Mouse (Mus musculus) heart, adult 9 months (tissue): ENCODE data around the gene Ankrd34b.

Source experiments
- DNase-seq, 2 experiments: peaks; one replicate each; pipeline ENCODE4 v3.0.0; 2022; ENCODE audit warnings: low spot score in 2 of 2

Ankrd34b gene

DNA sequence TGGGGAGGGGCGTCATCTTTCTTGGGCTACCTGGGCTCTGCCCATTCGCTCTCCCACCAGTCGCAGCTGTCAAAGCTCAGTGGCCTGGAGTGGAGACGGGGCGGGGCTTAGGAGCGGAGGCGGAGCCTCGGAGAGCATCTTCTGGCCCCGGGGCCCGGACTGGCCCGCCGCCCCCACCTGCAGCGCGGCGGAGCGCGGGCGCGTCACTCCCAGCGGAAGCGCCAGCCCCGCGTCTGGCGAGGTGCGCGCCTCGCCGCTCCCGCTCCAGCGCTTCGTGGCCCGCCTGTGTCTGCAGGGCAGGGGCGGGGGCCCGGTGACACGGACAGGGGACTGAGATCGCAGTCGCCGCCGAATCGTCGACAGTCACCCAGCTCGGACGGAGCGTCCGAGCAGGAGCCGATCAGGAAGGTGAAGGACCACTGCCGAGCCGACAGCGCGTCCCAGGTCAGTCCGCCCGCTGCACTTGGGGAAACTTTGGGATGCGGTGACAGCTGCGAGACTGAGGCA, at the start of gene Ankrd34b:
Gene Ankrd34b, plus strand, starts transcription at position 139 of the 507 bp plus-strand sequence.
- DNase-seq: no peak

DNA sequence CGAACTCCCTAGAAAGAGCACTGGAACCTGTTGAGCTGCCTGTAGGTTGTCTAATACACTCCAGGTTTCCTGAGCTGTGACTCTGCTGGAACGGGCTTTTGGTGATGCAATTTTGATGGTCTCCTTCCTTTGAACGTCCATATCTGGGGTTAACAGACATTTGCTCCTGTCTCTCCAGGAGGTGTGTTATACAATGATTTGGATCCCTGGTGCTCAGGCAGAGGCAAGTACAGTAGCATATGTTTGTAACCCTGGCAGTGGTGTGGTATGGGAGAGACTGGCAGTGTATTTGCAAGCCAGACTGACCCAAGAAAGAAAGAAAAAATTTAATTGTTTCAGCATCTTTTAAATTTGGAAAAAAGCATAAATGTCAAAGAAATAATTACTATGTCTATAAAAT, 38.3 kb upstream of the Ankrd34b start:
- no peak for DNase-seq

DNA sequence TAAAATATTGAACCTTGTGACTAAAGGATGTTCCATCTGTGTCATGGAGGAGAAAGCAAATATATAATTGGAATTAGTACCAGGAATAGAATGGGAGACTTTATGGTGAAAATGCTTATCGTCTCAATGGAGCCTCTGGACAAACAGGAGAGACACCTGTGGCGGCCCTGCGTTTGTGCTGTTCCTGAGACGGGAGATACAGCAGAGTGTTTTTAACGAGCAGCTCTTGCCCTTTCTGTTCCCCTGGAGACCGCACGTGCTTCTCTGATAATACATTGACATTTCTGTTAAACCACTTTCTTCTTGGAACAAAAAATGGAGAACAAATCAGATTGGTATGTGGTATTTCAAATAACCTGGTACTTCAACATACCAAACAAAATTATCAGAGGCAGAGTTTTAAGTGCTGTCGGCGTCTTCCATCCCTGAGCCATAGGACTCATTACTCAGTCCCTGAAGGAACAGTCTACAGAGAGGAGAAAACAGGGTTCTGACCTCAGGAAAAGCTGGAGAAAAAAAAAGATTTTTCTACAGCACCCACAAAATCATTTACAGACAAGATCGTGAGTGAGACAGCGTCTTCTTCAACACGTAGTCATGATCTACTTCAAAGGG, 32.5 kb upstream of the Ankrd34b start:
- DNase-seq: no peak

DNA sequence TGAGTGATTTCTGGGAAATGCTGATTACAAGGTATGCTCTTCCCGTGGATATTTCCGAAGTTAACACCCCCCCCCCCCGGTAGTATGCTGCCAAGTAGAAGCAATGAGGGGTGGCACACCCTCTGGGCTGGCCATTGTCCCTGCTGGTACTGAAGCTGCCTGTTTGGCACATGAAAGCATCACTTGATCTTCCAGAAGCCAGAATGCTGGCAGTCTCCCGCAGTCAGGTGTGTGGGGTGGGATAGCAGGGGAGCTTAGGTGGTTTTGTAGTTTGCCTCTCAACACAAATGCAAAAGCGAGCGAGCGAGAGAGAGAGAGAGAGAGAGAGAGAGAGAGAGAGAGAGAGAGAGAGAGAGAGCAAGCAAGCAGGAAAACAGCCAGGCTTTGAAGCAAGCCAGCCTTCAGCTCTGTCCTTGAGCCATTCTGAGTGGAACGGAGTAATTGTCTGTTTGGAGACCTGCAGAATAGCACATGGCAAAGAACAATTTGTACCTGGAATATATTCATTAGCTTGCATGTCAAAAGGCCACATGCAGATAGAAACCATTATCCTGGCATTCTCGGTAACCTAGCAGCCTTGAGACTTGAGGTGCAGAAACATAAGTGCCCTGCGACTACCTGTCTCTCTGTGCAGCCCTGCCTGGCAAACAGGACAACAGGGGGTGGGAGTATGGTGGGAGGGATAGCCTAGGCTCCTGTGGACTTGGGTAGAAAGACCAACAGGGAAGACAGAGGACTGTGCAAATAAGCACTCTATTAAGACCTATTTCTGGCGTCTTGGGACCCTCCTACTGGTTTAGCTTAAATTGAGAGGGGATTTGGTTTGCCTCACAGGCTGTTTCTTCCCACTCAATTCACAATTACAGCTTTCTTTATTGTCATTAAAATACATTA, 27.0 kb upstream of the Ankrd34b start:
- no peak for DNase-seq

DNA sequence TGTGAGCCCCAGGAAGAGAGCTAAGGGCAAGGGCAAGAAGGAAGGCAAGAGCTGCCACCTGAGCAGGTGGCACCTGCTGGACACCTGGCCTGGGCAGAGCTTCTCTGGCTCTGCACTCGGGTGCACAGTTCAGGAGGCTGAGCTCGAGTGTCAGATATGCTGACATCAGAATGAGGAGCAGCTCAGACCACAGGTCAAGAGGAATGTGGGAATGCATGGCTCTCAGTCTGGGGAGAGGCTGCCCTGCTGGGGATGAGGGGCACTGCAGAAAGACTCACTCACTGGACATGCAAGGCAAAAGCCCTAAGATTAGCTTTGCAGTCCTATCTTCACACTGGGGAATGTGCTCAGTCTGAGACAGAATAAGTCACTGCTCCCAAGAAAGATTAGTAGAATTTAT, 23.6 kb upstream of the Ankrd34b start:
- DNase-seq: no peak

DNA sequence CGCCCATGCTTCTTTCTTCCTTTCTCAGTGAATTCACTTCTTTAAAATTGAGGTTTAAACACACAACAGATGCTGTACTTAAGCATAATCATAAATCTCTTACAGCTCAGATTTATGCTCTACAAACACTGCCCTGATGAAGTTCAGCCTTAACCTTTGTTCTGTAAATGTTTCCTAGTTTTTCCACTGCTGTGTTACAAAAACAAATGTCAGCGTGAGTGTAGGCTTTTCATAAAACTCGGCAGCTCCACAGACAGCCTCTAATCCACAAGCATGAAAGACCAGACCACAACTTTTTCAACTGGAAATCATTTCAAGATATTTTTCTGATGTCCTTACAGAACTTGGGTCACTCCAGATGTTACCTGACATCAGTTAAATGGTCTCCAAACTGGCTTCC, 22.2 kb upstream of the Ankrd34b start:
- DNase-seq: no peak

DNA sequence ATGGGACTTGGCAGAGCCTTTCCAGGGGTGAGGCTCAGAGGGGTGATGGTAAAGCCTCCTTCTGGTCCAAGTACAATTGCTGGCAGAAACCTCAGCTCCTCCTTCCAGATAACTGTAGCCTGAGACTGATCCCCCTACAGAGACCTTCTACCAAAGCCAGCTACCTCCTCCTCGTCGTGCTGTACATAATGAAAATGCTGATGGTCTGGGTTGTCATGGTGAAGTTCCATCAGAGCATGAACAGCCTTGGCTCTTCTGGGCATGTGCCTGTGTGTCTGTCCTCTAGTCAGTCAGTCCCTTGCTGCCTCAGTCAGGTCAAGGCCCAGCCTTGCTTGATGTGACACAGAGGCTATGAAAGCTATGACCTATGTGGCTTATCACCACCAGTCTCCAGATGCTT, 15.2 kb upstream of the Ankrd34b start:
- DNase-seq: no peak

DNA sequence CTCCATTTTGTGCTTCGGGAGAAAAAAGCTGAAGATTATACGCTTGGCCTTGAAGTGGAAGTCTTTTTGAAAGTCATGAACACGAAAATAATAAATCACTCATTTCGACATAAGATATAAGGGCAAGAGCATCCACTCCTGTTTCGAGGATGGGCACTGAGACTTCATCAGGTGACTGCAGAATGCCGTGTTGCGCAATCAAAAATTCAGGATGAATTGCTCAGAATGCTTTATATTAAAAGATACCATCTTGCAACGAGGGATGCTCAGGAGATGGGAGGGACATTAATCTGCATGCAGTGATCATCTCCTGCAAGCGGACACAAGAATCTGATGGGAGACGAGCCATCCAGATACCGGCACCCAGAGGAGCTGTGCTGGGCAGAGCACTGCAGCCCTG, 6.1 kb upstream of the Ankrd34b start:
- no peak for DNase-seq

DNA sequence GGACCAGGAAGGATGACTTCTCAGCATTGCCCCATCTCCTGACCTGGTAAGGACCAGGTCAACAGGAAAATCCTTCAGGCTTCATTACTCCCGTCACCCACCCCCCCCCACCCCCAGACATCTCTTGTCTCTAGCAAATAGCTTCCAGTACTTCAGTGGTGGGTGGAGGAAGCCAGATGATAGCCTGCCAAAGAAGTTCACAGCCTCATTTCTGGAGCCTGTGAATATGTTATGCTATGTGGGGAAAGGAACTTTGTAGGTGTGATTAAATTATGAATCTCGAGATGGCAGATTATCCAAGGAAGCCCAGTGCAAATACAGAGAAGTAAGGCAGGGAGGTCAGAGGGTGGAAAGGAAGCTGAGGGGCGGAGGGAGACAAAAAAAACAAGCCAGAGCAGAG, 2.0 kb upstream of the Ankrd34b start:
- no peak for DNase-seq

DNA sequence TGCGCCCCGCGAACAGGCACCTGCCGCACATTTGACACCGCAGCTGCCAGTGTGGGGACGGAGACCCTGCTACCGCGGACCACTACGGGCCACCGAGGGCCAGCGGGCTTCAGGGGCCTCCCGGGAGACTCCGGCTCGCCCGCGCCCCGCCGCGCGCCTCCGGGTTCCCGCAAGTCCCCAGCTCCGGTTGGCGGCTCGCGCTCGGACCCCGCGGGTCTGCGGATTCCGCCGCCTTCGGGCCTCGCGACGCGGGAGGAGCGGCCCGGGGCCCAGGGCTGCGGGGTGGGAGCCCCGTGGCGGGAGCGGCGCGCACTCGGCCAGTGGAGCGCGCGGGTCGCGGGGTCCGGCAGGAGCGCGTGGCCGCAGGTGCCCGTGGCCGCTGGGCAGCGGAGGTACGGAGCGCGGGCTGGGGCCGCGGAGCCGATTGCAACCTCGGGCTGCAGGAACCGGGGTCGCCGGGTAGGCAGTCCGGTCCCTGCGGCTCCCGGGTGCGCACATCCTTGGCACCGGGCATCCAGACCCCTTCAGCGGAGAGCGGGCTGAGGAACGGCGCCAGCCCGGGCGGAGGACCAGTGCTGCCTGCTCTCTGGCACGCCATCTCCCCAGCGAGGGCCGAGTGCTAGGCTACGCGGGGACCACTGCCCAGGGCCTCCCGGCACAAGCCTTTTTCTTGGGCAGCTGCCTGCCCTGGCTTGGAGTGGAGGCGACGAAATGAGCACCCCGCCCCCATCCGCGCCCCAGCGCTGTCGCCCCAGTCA, 777 bp downstream of the Ankrd34b start:
- no peak for DNase-seq

DNA sequence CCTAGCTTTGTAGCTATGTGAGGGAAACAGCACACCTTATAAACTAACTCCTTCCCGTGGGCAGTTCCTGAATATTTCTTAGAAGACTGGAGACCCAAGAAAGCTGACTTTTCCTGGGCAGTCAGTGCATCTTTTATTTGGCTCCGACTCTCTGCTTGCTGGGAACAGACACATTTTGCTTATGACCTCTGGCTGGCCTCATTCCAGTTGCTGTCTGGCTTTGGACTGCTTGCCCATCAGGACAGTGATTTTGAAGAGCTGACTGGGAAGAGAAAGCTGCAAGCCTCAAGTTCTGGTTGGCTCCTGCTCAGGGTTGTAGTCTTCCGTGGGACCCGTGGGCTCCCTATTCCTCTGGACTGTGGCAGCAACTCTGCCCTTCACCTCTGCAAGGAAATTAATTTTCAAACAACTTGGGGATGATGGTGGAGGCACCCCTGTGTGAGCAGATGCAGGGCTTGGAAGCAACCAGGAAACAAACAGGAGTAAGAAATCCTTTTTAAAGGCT, 1.7 kb downstream of the Ankrd34b start:
- no peak for DNase-seq

DNA sequence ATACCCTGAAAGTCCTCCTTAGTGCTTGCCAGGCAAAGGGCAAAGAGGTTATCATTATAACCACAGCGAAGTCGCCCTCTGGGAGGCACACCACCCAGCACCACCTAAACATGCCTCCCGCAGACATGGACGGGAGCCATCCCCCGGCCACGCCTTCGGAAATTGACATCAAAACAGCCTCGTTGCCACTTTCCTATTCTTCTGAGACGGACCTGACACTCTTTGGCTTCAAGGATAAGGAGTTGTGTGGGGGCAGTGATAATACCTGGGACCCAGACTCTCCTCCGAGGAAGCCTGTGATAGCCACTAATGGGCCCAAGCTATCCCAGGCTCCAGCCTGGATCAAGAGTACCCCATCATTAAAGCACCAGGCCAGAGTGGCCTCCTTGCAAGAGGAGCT, 13.0 kb downstream of the Ankrd34b start:
- no peak for DNase-seq

DNA sequence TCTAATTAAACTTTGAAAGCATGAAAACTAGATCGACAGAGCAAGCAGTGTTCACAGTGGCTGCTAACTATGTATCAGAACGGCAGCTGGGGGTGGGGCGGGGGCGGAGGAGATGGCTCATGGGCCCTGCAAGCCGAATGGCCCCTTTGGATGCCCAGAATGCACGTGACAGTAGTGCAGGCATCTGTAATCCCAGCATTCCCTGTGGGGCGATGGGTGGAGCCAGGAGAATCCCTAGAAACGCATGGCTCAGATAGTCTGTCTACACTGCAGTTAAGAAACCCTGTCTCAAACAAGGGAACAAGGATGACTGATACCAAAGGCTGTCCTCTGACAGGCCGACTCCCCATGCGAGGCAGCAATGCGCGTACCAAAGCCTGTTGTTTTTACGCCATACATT, 14.6 kb downstream of the Ankrd34b start:
- no peak for DNase-seq

DNA sequence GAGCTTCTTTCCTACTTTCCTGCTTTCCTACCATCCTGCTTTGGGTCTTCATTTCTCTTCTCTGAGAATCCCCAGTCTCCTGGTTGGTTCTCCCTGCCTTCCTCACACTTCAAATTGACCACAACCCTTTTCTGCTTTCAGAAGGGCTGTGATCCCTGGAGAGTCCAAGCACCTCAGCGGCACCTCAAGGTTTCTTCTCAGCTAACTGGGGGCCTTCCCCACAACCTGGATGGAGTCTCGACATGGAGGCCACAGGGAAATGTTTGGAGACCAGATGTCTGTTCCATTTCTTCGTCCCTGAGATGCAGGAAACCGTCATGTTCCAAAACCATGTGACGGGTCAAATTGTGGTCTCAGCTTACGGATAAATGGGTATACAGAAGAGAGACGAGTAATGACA, 21.2 kb downstream of the Ankrd34b start:
- no peak for DNase-seq

DNA sequence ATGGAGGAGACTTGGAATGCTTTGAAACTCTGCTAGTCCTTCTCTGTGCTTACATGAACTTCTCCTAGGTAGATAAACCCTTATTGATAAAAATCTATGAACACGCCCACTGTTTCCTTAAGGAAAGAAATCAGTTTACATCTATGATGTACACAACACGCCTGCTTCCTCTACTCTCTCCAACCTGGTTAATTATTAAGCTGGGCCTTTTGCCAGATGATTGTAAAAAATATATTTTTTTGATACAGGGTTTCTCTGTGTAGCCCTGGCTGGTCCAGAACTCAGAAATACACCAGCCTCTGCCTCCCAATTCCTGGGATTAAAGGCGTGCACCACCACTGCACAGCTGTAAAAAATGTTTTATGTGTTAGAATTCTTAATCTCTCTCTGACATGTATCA, 39.0 kb downstream of the Ankrd34b start:
- DNase-seq: no peak

DNA sequence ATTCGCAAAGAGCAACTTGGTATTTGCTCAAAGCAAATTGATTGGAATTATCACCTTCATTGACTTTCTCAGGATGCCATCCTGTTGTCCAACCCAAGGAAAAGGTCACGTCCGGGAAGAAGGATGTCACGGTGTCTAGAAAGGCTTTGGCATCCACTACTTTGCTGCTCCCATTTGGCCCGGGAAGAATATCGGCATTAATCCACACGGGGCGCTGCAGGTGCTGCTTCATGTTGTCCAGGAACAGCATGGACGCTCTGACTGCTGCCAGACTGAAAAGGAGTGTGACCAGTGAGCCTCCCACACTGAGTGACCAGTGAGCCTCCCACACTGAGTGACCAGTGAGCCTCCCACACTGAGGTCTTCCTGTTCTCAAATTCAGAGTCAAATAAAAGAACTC, 42.2 kb downstream of the Ankrd34b start:
- DNase-seq: no peak

DNA sequence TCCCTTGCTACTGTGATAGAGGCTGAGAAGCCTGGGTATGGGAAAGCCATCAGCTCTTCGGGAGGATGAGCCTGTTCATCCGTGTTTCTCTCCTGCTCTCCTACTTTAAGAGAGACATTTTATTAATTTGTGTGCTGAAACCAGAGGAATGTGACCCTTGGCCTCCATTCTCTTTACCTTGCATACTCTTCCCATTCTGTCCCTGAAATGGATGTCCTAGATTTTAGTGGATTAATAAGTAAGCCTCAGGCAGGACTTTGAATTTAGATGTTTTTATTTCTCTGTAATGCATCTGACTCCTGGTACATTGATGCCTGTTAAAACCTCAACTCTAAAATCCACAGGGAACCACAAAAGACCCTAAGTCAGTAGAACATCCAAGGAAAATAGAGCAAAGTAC, 43.7 kb downstream of the Ankrd34b start:
- DNase-seq: no peak

DNA sequence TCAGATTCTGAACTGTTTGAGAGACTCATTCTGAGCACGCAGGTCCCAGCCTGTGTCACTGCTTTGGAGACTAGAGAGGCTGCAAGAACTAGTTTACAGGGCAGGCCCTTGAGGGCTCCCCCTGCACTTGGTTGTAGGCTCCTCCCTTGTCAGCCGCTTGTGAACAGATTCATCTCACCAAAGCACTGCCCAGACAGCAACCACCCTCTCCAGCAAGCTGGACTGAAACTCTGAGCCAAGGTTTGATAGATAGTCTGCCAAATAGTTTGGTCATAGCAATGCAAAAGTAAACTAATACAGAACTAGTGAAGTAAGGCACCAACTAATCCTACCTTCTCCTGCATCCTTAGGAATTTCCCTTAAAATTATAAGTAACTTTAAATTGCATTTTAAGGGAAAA, 44.5 kb downstream of the Ankrd34b start:
- no peak for DNase-seq

DNA sequence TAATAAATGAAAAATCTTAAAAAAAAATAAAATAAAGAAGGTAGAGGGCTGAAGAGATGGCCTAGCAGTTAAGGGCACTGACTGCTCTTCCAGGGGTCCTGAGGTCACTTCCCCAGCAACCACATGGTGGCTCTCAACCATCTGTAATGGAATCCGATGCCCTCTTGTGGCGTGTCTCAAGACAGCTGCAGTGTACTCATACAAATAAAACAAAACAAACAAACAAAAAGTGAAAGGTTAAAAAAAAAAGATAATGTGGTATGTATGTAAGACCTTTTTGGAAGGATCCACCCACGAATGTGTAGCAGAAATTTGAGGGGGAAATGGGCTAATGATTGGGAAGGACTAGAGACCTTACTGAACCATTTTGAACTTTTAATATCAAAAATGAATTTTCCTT, 57.7 kb downstream of the Ankrd34b start:
- DNase-seq: peak; percentile 28 to 35

DNA sequence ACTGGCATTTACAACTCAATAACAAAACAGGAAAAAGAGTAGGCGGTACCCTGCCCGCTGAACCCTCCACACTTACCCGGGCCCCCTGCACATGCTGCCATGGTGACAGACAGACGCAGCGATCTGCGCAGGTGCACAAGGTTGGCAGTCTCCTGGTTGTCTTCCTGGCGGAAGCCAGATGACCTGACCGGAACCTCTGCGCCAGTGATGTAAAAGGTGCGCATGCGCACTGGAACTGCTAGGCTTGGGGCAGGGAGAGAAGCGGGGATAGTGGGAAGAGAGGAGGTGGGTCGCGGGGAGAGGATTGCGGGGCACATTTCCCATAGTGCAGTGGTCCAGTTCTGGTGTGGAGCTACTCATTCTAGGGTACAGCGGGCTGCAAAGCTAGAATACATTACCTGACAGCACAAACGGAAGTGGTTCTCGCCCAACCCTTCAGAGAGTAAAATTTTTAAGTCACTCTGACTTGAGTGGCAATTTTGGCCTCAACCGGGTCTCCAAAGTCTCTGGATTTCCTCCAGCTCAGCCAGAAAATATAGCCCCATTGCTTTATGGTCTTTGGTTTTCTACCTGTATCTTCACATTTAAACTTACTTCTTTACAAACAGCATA, 58.3 kb downstream of the Ankrd34b start, which contains the start of gene Fam151b:
Gene Fam151b, minus strand, starts transcription at position 164 of the 612 bp plus-strand sequence.
- DNase-seq: peak; percentile 88 to 94

DNA sequence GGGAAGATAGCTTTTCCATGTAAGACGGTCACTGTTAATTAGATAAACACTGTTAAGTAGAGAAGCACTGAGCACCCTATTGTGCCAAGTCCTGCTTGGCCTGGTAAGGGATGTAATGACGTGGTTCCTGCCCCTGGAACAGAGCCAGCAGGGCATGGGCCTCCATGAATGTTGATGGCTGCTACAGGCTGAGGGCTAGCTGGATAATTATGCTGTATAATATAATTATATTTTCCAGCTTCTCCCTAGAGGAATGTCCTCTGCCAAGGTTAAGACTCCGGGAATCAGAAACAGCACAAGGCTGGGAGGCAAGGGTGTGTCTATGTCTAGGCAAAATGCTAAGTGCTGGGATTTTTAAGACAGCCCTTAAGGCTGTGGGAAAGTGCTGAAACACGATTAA, 65.1 kb downstream of the Ankrd34b start:
- no peak for DNase-seq
